Mouse (Mus musculus) layer of hippocampus, adult 11-12 months (tissue): ENCODE data around the gene Apopt1.
"Not testable (repeated sequence)": the region's sequence is repeated elsewhere in the genome, so short reads cannot be mapped to it uniquely, and the experiment has no call there.

Source experiments
- DNase-seq: peaks from one replicate; pipeline ENCODE4 v3.0.0; 2022; ENCODE audit warnings: low spot score

Apopt1 gene

DNA sequence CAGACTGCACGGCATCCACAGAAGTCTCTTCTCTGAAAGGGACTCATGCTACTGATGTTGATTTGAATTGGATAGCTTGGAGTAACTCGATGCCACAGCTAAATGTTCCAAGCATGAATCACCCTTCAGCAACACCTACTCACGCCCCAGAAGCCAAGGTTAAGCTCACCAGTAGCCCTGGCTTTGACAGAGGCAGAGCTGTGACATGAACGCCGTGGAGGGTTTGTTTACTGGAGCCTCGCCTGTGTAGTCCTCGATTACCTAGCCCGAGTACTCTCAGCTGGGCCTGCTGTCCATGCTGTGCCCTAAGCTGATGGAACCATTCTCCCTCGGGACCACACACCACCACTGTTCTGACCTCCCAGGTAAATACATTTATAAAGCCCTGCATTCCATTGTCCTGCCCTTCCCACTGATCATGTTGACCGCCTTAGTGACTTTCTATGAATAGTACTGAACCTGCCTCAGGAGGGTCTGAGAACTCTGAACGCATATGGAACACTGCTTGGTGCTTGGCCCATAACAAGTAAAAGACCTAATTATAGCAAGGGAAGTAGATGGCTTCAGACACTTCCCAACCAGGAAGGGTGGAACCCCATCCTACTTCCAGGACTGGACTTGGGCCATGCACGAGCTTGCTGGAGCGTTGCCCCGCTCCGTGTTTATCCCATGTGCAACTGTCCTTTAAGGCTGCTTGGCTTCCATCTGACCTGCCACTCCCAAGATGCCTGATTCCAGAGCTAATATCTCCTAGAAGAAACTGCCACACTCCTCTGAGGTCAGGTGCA lies 7.7 kb upstream of the Apopt1 start:
- no peak for DNase-seq

DNA sequence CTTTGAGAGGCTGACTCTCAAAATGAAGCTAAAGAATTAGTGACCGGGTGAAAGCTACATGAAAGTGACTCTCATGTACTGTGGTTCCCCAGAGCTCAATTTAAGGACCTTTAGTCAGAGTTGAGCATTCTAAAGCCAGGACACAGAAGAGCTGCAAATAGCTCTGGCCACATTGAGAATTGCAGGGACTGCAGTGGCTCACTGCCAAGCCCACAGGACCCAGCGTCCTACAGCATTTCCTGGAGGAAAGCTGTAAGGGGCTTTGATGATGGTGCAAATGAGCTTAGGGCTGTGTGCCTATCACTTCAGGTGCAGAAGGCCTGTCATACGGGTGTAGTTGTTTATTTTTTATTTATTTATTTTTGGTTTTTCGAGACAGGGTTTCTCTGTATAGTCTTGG lies 4.9 kb upstream of the Apopt1 start:
- no peak for DNase-seq

DNA sequence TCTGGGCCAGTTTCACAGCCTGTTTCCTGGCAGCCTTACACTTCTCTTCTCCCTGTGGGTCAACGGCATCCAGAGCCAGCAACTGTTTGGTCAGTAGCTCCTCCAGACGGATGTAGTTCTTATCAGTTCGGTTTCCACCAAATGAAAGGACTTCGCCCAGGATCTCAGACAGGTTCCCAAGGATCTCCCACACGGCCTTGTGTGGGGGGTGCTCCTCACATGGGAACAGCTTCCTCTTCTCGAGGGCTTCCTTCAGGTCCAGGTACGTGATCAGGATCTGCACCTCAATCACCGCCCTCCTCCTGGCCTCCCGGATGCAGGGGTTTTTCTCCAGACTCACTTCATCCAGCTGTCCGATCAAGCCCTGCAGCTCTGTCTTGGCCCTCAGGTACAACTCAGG lies 3.0 kb upstream of the Apopt1 start:
- no peak for DNase-seq

DNA sequence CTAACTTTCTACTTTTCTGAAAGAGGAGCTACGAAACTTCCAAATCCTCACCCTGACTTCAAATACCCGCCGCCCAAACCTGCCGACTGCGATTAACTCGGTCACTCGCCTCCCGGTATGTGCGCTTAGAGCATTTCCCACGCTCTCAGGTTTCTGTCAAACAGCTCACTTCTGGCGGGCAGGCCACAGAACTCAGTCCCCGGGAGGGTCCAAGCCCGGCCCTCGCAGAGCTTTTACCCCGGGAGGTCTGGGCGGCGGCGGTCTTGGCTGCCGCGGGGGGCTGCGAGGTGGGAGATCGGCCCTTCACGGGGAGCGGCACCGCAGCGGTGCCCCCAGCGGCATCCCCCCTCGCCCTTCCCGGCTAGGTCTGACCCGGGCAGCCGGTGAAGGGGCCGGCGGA lies 585 bp upstream of the Apopt1 start:
- no peak for DNase-seq

DNA sequence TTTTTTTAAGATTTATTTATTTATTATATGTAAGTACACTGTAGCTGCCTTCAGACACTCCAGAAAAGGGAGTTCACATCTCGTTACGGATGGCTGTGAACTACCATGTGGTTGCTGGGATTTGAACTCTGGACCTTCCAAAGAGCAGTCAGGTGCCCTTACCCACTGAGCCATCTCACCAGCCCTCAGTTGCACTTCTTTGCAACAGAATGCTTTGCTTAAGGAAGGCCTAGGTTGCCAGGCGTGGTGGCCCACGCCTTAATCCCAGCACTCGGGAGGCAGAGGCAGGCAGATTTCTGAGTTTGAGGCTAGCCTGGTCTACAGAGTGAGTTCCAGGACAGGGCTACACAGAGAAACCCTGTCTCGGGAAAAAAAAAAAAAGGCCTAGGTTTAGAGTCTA lies 819 bp downstream of the Apopt1 start:
- not testable (repeated sequence) for DNase-seq

DNA sequence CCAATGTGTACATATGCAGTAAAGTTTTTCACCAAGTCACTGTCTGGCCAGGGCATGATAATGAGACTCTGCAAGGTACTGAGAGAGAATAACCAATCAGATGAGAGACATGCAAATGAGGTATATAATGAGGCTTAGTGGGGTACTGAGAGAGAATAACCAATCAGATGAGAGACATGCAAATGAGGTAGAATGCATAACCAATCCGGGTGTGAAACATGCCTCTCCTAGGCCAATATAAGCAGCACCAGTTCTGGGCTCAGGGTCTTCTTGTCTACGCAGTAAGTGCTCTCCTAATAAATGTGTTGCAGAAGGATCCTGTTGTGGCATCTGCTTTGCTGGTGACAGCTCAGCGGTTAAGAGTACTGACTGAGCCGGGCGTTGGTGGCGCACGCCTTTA lies 3.4 kb downstream of the Apopt1 start:
- DNase-seq, result no peak

DNA sequence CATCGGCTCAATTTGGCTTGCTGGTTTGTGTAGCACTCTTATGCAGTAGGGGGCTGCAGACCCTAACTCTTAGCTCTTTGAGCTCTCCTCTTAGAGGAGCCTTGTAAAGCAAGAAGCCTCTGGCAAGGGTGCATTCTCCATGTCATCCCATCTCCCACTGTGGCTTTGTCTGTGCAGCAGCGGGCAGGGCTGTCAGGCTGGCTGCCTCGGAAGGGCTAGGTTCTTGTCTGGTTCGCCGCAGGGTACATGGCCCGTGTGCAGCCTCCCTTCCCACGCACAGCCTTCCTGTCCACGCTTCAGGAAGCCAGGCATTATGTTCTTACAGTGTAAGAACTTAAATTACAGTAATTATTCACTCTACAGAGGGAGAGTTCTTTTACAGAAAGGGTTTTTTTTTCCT lies 5.6 kb downstream of the Apopt1 start:
- DNase-seq, result no peak

DNA sequence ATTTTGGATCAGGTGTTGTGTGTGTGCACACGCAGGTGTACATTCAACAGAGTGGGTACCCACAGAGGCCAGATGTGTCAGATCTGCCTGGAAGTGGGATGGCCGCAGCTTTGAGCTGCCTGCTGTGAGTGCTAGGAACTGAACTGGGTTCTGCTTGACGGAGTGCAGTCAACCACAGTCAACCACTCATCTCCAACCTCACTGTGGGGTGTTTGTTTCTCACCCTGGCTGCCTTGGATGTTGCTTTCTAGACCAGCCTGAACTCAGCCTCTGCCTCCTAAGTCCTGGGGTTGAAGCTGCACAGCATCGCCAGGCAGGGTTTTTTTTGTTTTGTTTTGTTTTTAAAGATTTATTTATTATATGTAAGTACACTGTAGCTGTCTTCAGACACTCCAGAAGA lies 7.2 kb downstream of the Apopt1 start:
- DNase-seq, result no peak

DNA sequence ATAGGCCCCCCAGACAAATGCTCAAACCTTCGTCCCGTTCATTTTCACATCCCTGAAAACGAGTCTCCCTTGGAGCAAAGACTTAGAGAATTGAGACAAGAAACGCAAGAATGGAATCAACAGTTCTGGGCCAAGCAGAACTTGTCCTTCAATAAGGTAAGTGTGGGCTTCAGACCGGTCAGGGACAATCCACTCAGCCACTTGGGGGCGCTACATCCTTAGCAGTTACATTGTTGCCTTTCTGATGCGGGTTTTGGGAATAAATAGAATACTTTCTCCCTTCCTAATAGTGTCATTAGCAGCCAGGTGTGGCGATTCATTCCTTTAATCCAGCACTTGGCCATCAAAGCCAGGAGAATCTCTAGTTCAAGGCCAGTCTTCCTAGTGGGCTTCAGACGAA lies 9.6 kb downstream of the Apopt1 start:
- peak; percentile 61 for DNase-seq

DNA sequence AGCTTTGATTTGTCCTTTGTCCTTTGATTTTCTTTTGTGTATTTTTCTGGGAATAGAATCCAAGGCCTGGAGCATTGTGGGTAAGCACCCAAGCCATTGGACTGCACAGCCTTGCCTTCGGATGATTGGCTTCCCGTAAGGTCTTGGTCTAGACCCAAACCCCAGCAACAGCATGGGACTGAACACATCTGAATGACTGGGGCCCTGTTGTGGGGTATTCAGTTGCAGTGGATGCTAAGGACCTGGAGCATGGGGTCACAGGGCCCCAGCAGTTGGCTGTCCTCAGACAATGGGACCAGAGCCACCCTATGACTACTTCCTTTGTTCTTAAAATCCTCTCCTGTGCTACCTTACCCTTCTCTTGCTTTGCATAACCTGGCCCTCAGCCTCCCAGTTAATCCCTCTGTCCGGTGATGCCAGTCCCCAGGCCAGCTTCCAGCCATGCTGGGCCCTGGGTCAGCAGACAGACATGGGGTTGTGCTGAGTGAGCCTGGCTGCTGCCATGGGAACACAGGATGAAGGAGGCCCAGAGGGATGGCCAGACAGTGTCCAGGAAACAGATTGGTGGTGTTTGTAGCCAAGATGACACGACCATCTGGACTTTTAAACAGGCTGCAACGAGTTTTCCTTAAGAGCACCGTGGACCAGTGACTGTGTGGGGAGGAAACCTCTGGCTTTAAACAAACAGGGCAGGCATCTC lies 11.7 kb downstream of the Apopt1 start:
- no peak for DNase-seq

DNA sequence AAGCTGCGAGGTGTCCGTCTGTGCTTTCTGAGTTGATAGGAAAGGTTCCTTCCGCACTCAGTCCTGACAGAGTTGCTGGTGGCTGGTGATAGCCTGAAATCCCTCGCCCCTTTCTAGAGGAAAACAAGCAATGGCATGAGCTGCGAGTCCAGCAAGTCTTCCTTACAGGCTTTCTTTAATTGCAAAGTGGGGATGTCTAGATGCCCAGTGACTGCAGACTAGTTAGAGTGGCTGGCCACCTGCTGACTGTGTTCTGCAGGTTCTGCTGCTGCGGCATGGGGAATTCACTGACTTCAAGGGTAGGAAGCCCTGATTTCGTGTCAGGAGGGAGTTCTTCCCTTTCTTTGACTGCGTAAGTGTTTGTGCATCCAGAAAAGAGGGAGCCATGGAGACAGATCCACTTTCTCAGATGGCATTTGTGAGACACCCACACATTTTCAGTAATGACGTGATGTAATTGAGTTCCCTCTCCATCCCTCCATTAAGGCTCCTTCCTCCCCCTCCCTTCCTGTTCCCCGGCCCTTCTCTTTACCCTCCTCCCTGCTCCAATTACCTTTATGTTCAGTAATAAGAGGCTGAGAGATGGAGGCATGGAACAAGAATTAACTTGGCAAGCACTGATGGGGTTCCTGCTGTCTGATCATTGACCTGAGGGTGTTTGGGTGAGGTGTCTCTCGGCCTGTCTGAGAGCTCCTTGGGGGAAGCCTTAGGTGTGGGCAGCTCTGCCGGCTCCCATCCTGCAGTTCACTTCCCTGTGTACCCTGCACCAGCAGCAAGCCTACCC lies 12.5 kb downstream of the Apopt1 start:
- DNase-seq, result peak; percentile 58

DNA sequence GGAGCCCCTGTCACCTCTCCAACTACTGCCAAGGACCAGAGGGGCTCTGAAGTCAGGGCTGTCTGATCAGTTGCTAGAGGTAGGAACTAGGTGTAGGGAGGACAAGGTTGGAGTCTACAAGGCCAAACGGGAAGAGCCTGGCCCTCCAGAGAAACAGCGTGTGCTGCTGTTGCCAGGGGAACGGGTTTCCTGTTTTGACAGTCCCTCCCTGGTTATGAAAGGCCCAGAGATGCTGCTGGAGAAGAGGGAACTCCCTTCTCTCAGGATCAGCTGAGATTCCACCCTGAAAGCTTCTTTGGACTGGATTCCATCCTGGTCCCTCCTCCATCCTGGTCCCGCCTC lies 13.0 kb downstream of the Apopt1 start:
- no peak for DNase-seq

DNA sequence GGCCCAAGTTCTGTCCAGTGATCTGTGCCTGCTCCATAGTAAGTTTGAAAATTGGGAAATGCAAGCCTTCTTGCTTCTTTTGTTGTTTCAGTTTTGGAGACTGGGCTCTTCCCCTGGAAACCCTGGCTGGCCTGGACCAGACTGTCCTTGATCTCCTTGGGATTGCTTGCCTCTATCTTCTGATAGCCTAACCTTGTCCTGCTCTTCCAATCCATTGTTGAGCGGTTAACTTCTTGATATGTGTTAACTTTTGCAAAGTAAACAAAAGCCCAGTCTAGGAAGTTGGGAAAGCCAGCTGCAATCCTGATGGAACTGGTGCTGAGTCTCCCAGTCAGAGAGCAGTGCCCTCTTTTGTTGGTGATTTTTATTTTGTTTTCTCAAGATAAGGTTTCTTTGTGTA lies 14.9 kb downstream of the Apopt1 start:
- no peak for DNase-seq

DNA sequence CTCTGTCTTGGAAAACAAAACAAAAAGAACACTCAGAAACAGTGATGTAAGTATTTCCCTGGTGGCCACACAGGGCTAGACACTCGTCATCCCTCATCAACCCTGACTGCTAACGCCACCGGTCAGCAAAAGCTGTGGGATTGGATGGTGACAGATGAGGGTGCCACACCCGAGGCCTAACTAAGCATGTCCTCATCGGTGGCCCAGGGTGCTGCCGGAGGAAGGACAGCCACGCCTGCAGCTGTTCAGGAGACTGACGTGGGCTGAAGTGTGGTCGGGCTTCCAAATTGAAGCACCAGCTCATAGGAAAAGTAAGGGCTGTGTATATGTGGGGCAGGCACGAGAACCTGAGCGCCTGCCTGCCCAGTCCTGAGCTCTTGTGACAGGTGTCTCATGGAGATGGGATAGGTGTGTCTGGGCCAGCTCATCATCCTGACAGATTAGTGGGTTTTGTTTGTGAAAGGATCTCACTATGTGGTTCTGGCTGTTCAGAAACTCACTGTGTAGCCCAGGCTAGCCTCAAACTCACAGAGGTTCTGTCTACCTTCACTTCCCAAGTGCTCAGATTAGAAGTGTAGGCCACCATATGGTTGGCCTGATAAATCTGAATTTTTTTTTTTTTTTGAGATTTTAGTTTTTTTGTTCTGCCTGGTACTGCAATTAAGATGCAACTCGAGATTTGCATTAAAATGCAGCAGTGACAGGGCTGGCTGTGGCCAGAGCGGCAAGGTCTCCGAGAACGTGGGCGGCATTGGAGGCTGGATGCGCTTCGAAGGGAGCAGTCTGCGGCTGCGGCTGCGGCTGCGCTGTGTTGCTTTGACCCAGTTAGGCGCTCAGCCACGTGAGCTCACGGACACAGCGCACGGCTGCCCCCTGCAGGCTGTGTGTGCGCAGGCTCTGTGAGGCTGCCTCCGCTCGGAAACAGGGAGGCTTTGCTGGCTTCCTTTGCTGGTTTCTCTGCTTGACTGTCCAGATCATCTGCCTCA lies 19.1 kb downstream of the Apopt1 start:
- DNase-seq, result peak; percentile 90

DNA sequence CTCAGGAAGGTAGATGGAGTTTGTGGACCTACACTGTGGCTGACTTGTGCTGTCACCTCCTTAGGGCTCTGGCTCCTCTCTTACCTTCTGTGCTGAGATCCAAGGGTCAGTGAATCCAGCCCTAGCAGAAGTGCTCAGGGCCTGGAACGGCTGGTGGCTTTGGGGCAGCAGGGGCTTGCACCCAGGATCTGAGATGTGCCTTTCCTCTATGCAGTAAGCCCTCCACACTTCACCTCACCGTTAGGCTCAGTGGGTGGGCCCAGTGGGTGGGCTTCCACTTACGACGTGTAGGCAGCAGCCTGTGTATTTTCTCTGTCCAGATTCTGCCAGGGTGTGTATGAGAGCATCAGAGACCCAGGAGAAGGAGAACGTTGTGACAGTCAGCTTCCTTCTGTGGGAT lies 19.9 kb downstream of the Apopt1 start:
- no peak for DNase-seq

DNA sequence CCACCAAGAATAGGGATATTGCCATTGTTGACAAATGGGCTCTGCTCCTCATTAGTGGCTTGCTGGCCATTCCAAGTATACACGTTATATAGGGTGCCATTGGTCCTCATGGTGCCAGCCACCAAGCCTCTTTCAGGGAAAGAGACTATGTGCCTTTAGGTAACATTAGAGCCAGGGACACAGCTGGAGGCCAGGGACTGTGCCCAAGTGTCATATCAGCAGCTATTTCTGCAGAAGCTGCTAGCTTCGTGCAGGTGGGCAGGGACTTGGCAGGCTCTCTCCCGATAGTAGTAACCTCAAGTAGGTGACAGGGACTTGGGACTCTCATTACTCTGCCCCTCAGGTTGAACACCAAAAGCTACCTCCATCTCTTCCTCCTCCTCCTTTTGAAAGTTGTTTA lies 21.9 kb downstream of the Apopt1 start:
- no peak for DNase-seq

DNA sequence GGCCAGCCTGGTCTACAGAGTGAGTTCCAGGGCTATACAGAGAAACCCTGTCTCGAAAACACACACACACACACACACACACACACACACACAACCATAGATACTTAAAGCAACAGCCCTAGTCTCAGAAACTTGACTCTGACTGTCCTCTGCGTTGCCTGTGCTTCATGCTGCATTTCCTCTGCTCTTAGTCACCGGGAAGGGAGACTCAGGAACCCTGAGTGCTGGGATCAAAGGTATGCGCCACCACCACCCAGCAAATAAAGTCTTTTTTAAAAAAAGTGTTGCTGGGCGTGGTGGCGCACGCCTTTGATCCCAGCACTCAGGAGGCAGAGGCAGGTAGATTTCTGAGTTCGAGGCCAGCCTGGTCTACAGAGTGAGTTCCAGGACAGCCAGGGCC lies 23.6 kb downstream of the Apopt1 start:
- not testable (repeated sequence) for DNase-seq

DNA sequence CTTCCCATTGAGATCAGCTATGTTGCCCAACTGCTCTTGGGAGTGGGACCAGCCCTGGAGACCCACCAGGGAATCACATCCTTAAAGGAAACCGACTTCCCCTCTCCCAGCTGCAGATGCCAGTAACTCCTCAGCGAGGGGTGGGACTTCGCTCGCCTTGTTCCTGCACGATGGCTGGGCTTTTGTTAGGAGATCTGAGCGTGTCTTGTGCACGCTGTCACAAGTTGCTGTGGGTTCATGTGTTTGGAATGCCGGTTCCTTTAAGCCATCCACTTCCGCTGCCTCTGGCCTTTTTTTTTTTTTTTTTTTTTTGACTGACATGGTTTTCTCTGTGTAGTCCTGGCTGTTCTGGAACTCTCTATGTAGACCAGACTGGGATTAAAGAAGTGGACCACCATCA lies 24.3 kb downstream of the Apopt1 start:
- DNase-seq, result no peak

DNA sequence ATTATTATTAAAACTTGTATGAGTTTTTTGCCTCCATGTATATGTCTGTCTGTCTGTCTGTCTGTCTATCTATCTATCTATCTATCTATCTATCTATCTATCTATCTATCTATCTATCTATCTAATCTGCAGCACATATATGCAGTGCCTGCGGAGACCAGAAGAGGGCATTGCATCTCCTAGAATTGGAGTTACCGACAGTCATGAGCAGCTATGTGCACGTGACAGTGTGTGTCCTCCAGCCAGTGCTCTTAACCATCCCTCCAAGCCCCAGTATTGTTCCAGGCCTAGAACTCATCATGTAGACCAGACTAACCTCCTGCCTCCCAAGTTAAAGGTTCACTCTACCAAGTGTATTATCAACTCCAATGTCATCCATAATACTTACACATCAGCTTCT lies 25.7 kb downstream of the Apopt1 start:
- DNase-seq, result peak; percentile 86

DNA sequence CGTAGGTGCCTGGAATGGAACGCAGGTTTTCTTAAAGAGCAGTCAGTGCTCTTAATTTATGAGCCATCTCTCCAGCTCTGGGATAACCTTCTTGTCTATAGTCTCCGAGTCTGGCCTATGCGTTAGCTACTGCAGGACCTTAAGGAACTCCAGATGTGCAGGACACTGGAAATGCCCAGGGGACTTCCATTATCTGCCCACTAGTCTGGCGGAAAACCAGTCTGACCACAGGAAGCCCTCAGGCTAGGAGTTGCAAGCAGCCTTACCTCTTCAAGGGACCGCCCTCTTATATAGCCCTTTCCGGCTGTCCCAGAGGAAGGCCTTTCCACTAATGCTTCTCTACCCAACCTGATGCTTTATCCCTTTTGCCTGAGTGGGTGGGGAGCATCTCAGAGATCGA lies 28.3 kb downstream of the Apopt1 start:
- DNase-seq, result no peak

DNA sequence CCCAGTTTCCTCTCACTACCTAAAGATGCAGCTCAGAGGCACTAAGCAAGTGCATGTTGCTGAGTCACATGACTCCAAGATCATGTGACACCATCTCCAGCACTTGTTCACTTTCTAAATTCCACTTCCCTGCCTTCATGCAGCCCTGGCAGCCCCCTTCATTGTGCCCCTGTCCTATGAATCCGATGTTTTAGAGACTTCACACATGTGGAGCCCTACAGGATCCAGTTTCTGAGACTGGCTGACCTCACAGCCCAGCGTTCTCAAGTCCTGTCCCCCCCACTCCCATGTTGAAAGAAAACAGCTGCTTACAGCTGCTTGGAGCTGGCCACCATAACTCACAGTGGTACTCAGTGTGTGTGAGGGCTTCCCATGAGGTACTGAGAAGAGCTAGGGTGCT lies 30.4 kb downstream of the Apopt1 start:
- no peak for DNase-seq

DNA sequence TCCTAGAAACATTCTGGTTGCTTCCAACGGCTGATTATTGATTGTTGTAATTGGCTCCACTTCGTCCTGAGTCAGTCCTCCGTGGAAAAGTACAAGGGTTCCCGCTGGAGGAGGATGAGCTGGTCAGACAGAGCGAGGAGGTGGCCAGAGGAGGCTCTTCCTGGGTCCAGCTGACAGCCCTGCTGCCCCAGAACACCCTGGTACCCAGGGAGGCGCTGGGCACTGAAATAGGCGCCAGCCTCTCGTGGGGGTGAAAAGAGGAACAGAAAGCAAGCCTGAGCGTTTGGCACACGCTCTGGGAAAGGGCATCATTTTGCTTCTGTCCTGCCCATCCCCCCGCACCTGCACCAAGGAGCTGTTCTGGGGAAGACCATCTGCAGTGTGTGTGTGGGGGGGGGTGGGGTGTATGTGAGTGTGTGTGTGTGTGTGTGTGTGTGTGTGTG lies 30.9 kb downstream of the Apopt1 start:
- no peak for DNase-seq
